Mouse (Mus musculus) intestine, embryonic 14.5 days (tissue): ENCODE measurements around the gene Zfp874b. TPM values are rescaled to one million over a fixed set of nuclear protein-coding genes. Genes with fewer than 3 reads are reported as not detected.

Experiments
- ATAC-seq: fragments of 200-750 bp; cut with Nextera tagmentation; replicated peaks from 2 replicates; pipeline ENCODE4 v1.8.0; 2017; ENCODE audit warnings: low read depth, moderate number of reproducible peaks, moderate TSS enrichment, moderate library complexity; ENCODE audit not compliant: low FRiP score, low TSS enrichment
- DNase-seq: peaks from one replicate; pipeline ENCODE4 v3.0.0-alpha.2; 2018; ENCODE audit warnings: low spot score
- H3K27ac ChIP-seq: fragments of 300-500 bp; sonication (generic); 2 replicates; pipeline ENCODE4 v1.5.1; 2014; ENCODE audit warnings: low read depth, mild to moderate bottlenecking, control low read depth
- H3K27me3 ChIP-seq: fragments of 300-500 bp; sonication (generic); replicated peaks from 2 replicates; pipeline ENCODE4 v1.6.1; 2014; ENCODE audit warnings: low read length, control low read depth; ENCODE audit not compliant: control insufficient read depth, insufficient read depth
- H3K36me3 ChIP-seq: fragments of 300-500 bp; sonication (generic); 2 replicates; pipeline ENCODE4 v1.6.1; 2014; ENCODE audit warnings: low read length, control low read depth; ENCODE audit not compliant: control insufficient read depth, insufficient read depth
- H3K4me1 ChIP-seq: fragments of 300-500 bp; sonication (generic); replicated peaks from 2 replicates; pipeline ENCODE4 v1.6.1; 2014; ENCODE audit warnings: low read length, control low read depth, mixed read lengths; ENCODE audit not compliant: control insufficient read depth, insufficient read depth
- H3K4me2 ChIP-seq: fragments of 300-500 bp; sonication (generic); 2 replicates; pipeline ENCODE4 v1.6.1; 2014; ENCODE audit warnings: low read length
- H3K4me3 ChIP-seq: fragments of 300-500 bp; sonication (generic); 2 replicates; pipeline ENCODE4 v1.5.1; 2014; ENCODE audit warnings: low read depth, low read length, control low read depth, mixed read lengths
- H3K9ac ChIP-seq: fragments of 300-500 bp; sonication (generic); 2 replicates; pipeline ENCODE4 v1.6.1; 2014; ENCODE audit warnings: mild to moderate bottlenecking, low read length
- H3K9me3 ChIP-seq: fragments of 300-500 bp; sonication (generic); 2 replicates; pipeline ENCODE4 v1.6.1; 2016; ENCODE audit warnings: low read length, control low read depth; ENCODE audit not compliant: control insufficient read depth
- WGBS: fragments of 180-500 bp; shearing (Covaris S2); extraction: QIAGEN DNeasy Blood & Tissue Kit; methylation state at CpG from one replicate; pipeline ENCODE4 v1.1.7; 2014; 5-methylcytosine and 5-hydroxymethylcytosine counted together
- polyA plus RNA-seq: library from polyadenylated mRNA; unstranded; fragments of >200 nt; fragmentation: Nextera tagmentation; extraction: Ambion mirVana; gene quantifications from 2 replicates; pipeline ENCODE4 v1.2.1, GENCODE M21; 2014

Gene Zfp874b
- polyA plus RNA-seq = 1.9 and 2.0 TPM in 2 replicates

DNA sequence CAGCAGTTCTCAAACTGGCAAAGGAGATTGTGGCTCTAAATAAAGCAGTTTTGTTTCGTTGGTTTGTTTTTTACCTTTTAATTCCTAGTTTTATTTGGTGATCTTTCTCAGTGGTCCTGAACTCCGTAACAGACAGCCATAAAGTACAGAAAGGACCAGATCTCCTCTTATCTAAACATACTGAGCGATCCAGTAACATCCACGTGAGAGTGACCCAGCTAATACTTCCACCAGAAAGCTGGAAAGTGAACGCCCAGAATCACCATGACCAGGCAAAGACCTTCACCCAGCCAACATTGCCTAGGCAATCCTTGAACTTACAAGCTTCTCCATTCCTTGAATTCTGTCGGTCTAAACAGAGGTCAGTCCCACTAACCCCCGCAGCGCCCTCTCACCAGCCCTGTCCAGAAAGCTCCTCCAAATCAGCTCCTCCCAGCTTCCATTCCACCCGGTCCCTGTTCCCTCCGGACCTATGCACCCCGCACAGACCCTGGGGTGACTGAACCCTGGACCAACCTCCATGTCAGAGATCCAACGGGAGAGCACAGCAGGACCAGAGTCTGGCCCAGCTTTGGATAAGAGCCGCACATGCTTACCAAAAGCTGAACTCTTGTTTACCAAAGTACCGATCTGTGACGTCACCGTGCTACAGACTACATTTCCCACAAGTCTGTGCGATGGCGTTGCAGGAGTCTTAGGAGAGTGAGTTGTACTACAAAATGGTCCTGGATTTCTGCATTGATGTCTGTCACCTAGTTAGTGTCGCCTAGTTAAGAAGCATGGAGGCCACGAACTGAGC, at the start of gene Zfp874b:
Gene Zfp874b (minus strand): TSS at position 634 of the 799 bp plus-strand sequence.
- Histone ChIP-seq H3K9ac (peak within 1 kb of the TSS; percentile 60), H3K27ac (no peak within 1 kb of the TSS; the same call in 1 of the 2 replicates)
- WGBS = 3% methylated on average over 20 of the region's 20 CpGs

DNA sequence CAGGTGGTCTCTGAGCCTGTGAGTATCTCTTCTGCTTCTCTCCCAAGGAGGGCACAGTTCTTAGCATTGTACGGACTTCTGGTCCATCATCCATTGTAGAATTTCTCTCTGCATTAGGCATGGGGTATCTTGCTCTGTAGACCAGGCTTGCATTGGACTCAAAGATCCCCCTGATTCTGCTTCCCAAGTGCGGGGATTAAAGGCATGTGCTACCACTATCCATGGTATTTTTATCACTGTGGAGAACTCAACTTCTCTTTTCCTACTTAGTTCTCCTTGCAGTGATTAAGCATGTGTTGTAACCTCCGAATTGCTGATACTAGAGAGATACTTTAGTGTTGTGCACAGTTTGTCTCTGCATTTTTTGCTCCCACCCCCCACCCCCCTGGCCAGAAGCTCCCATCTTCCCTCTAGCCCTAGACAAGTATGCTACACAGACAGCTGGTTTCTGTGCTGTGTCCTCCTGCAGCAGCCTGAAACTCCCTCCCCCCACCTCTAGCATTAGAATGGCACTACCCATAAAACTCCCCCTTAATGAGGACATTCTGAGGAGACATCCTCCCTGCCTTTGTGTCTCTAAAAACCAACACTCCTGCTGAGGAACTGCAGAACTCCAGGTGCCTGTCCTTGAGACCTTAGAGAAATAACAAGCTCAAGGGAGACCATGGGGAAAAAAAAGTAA, 43.1 kb upstream of the Zfp874b start:
- no peak for DNase-seq
- no peaks in the 10 kb centered on the region for H3K9me3 ChIP-seq
- 80% methylated on average over 3 of the region's 3 CpGs for WGBS
- no peak for ATAC-seq
- no peak overlapping the region for H3K27ac ChIP-seq
- H3K27me3 ChIP-seq = no peaks in the 10 kb centered on the region
- H3K4me3 ChIP-seq = no peak overlapping the region
- H3K9ac ChIP-seq = no peak overlapping the region
- no peak overlapping the region for H3K4me2 ChIP-seq
- no peaks in the 10 kb centered on the region for H3K36me3 ChIP-seq
- peaks cover 8% of the 10 kb centered on the region; the same call in 1 of the 2 replicates for H3K4me1 ChIP-seq

More for the DNA sequence above, at the start of gene Zfp874b:
- Histone ChIP-seq H3K4me3 (peak within 1 kb of the TSS; percentile 72), H3K4me2 (peak within 1 kb of the TSS; percentile 51), H3K4me1 (peaks cover 5% of the 10 kb centered on the region), H3K27me3 (no peaks in the 10 kb centered on the region), H3K36me3 (peaks cover 2% of the 10 kb centered on the region; the same call in 1 of the 2 replicates), H3K9me3 (no peaks in the 10 kb centered on the region)
- DNase-seq (peak; percentile 93), ATAC-seq (peak; percentile 94)

DNA sequence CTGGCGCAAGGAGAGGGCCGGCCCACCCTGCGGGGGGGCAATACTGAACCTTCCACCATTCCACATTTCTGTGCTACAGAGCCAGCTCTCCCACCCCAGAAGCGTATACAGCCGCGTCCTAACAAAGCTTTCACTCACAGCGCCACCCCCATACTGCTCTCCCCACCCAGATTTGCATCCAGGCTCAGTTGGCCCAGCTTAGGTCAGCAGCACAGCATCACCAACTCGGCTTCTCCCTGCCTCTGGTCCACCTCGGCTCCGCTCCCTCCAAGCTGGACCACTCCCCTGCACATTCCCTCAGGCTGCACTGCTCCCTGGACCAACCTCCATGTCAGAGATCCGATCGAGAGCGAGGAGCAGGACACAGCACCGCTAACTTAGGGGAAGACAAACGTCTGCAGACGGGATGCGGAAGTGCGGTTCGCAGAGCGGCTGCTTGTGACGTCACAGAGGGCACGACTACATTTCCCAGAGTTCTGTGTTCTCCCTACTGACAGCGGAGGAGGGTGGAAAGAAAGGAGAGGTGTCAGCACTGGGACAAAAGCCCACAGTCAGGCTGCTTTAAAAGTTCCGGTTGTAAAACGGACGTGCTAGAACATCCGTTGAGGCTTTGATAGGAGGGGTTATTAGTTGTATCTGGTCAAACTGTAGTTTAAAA, 41.8 kb upstream of the Zfp874b start, which contains the start of the genes Gm26965 and Zfp87:
Gene Gm26965 (minus strand): TSS at position 399 of the 658 bp plus-strand sequence.
Gene Zfp87 (minus strand): TSS at position 425 of the 658 bp plus-strand sequence.
- ATAC-seq = peak; percentile 99

DNA sequence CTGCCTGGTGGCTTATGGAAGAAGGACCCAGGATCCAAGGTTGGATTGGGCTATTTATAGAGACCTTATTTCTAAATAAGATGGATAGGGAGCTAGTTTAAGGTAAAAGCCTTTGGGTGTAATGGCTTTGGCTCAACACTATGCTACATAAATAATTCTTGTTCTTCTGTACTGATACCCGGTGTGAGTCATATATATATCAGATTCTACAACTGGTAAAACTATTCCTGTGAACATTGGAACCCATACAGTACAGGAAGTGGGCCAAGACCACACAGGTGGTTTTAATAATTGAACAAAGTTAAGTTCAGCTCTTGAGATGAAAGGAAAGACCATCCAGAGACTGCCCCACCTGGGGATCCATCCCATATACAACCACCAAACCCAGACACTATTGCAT, 16.9 kb upstream of the Zfp874b start:
- Histone ChIP-seq H3K4me2 (peak overlapping the region; percentile 75), H3K27ac (no peak overlapping the region), H3K4me1 (peaks cover 5% of the 10 kb centered on the region; the same call in 1 of the 2 replicates), H3K36me3 (no peaks in the 10 kb centered on the region), H3K27me3 (no peaks in the 10 kb centered on the region), H3K9ac (no peak overlapping the region), H3K4me3 (peak overlapping the region; percentile 86; the same call in 1 of the 2 replicates), H3K9me3 (no peaks in the 10 kb centered on the region)
- 80% methylated on average over 1 of the region's 1 CpGs for WGBS
- DNase-seq (no peak), ATAC-seq (0 out of 2 replicates have a peak, but pooled peaks have one; percentile 20)

More for the DNA sequence above, 41.8 kb upstream of the Zfp874b start, which contains the start of the genes Gm26965 and Zfp87:
- Histone ChIP-seq H3K4me2 (peak within 1 kb of the TSS; percentile 76), H3K9ac (peak within 1 kb of the TSS; percentile 55), H3K4me3 (peak within 1 kb of the TSS; percentile 58), H3K9me3 (no peaks in the 10 kb centered on the region), H3K27ac (0 out of 2 replicates have a peak within 1 kb of the TSS, but pooled peaks have one; percentile 12), H3K27me3 (no peaks in the 10 kb centered on the region), H3K4me1 (peaks cover 8% of the 10 kb centered on the region; the same call in 1 of the 2 replicates), H3K36me3 (peaks cover 9% of the 10 kb centered on the region)
- under 1% methylated on average over 27 of the region's 27 CpGs for WGBS
- peak; percentile 95 for DNase-seq

DNA sequence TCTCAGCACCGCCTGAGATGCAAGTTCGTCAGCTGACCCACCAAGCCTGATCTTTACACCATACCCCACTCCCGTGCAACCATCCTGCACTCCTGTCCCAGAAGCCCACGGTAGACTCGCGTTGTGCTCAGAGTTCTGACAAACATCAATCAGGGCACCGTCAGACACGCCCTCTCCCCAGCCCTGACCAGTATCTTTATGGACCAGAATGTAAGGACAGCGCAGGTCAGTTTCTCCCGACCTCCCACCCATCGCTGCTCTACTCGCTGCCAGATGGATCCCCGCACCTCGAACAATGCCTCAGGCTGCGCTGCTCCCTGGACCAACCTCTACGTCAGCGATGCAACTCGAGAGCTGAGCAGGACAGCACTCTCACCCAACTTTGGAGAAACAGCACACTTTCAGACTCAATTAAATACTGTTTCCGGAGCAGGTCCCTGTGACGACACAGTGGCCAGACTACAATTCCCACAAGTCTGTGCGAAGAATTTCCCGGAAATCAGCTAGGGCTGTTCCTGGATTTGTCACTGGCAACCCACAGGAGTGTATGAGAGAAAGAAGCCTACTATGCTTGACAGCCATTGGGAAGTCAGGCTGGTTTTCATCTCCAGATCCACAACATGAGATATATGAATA, 16.1 kb upstream of the Zfp874b start, which contains the start of gene Zfp58:
Gene Zfp58 (minus strand): TSS at position 472 of the 636 bp plus-strand sequence.
- no peaks in the 10 kb centered on the region for H3K36me3 ChIP-seq
- under 1% methylated on average over 22 of the region's 22 CpGs for WGBS
- ATAC-seq (peak; percentile 95), DNase-seq (peak; percentile 90)
- no peaks in the 10 kb centered on the region for H3K27me3 ChIP-seq
- 0 out of 2 replicates have a peak, but pooled peaks cover under 1% of the 10 kb centered on the region for H3K9me3 ChIP-seq
- peak within 1 kb of the TSS; percentile 75 for H3K4me2 ChIP-seq
- H3K4me1 ChIP-seq = peaks cover 5% of the 10 kb centered on the region; the same call in 1 of the 2 replicates
- H3K27ac ChIP-seq = peak within 1 kb of the TSS; percentile 40; the same call in 1 of the 2 replicates
- H3K9ac ChIP-seq = peak within 1 kb of the TSS; percentile 63
- peak within 1 kb of the TSS; percentile 86 for H3K4me3 ChIP-seq

DNA sequence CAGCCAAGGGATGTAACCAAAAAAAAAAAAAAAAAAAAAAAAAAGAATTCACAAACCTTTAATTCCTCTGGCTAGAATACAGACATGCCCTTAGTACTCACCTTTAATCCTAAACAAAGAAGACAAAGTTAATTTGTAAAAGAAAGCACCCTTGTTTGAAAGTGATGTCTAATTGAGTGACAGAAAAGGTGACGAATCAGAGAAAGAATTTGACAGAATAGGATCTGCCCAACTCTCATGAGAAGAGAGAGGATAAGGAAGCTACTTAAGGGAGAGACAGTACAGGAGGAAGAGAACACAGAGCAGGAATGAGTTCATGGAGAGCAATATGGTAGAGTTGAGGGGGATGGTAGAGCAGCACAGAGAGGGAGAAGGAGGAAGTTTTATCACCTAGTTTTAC, 11.6 kb upstream of the Zfp874b start:
- Histone ChIP-seq H3K36me3 (peaks cover 41% of the 10 kb centered on the region), H3K4me2 (no peak overlapping the region)
- no peak for ATAC-seq

DNA sequence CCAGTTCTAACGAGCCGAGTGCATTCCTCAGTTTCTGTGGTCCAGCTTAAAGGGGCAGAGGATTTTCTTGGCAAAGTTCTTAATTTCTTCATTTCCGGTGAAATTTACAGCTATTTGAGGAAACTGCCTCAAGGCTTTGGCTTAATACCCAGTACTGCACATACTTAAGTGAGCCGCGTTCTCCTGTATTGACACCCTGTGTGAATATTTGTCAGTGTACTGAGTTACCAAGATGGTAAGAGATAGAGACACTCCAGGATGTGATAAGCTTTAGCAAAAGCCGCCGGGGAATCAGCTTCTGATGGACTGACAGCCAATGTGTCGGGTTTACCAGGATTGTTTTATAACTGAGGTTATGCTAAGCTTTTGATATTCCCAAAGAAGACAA, 360 bp upstream of the Zfp874b start:
- DNase-seq (no peak), ATAC-seq (peak; percentile 18; the same call in 1 of the 2 replicates)
- 41% methylated on average over 8 of the region's 8 CpGs for WGBS
- no peak overlapping the region for H3K27ac ChIP-seq
- no peaks in the 10 kb centered on the region for H3K27me3 ChIP-seq
- peak overlapping the region; percentile 60; the same call in 1 of the 2 replicates for H3K9ac ChIP-seq
- no peaks in the 10 kb centered on the region for H3K9me3 ChIP-seq
- peaks cover 6% of the 10 kb centered on the region; the same call in 1 of the 2 replicates for H3K36me3 ChIP-seq
- H3K4me3 ChIP-seq = peak overlapping the region; percentile 72
- H3K4me1 ChIP-seq = peaks cover 5% of the 10 kb centered on the region
- peak overlapping the region; percentile 51 for H3K4me2 ChIP-seq

More for the DNA sequence above, 11.6 kb upstream of the Zfp874b start:
- no peak for DNase-seq
- Histone ChIP-seq H3K27ac (no peak overlapping the region), H3K9ac (no peak overlapping the region), H3K4me1 (peaks cover 5% of the 10 kb centered on the region; the same call in 1 of the 2 replicates), H3K27me3 (no peaks in the 10 kb centered on the region), H3K4me3 (no peak overlapping the region), H3K9me3 (peaks cover 14% of the 10 kb centered on the region)
- WGBS = 91% methylated on average over 1 of the region's 1 CpGs
